Mouse (Mus musculus) ES-E14 (cell line): ENCODE data around the gene Ankrd6. TPM values are rescaled to one million over a fixed set of nuclear protein-coding genes. Genes with fewer than 3 reads are reported as not detected.
A peak's percentile ranks its signal among the peaks of the same experiment; 100 is the strongest.

ENCODE experiments used
- DNase-seq: peaks from one replicate; pipeline ENCODE4 v3.0.0-alpha.2; 2013; ENCODE audit warnings: low read depth, low spot score
- H3K27ac ChIP-seq: 2 replicates; pipeline ENCODE4 v1.5.1; 2012; ENCODE audit warnings: low read depth, mild to moderate bottlenecking, low read length, moderate library complexity, mixed read lengths; ENCODE audit not compliant: poor library complexity, insufficient read depth, severe bottlenecking
- H3K36me3 ChIP-seq: 2 replicates; pipeline ENCODE4 v1.6.1; 2012; ENCODE audit warnings: mild to moderate bottlenecking, low read length, moderate library complexity, mixed read lengths; ENCODE audit not compliant: control insufficient read depth, poor library complexity, insufficient read depth, severe bottlenecking
- H3K4me1 ChIP-seq, 2 experiments: fragments of 150-350 bp in 1 of 2; sonication (generic) in 1 of 2; 2 replicates each; pipeline ENCODE4 v1.6.1; 2012; ENCODE audit warnings: low read length in 2 of 2, mild to moderate bottlenecking in 1 of 2, mixed read lengths in 1 of 2; ENCODE audit not compliant: control insufficient read depth in 2 of 2, insufficient read depth in 2 of 2, poor library complexity in 1 of 2
- H3K4me3 ChIP-seq, 2 experiments: fragments of 150-350 bp in 1 of 2; sonication (generic) in 1 of 2; 2 replicates each; pipeline ENCODE4 v1.5.1; 2012; ENCODE audit warnings: low read length in 2 of 2, low read depth in 1 of 2, mild to moderate bottlenecking in 1 of 2, mixed read lengths in 1 of 2; ENCODE audit not compliant: insufficient read depth in 1 of 2, poor library complexity in 1 of 2, severe bottlenecking in 1 of 2
- H3K9ac ChIP-seq: 2 replicates; pipeline ENCODE4 v1.6.1; 2012; ENCODE audit warnings: low read depth, mild to moderate bottlenecking, low read length, mixed read lengths; ENCODE audit not compliant: poor library complexity, insufficient read depth, severe bottlenecking
- H3K9me3 ChIP-seq: fragments of 150-350 bp; sonication (generic); 2 replicates; pipeline ENCODE4 v1.6.1; 2012; ENCODE audit warnings: low read depth, mild to moderate bottlenecking, low read length; ENCODE audit not compliant: control insufficient read depth, insufficient read depth
- CHD2 ChIP-seq: IDR thresholded peaks from 2 replicates; pipeline ENCODE4 v1.6.1; 2014; ENCODE audit warnings: mild to moderate bottlenecking, low read depth, low read length, inconsistent platforms
- HCFC1 ChIP-seq: IDR thresholded peaks from 2 replicates; pipeline ENCODE4 v1.6.1; 2012; ENCODE audit warnings: low read length, inconsistent platforms, borderline replicate concordance; ENCODE audit not compliant: insufficient read depth
- MAFK ChIP-seq: IDR thresholded peaks from 2 replicates; pipeline ENCODE4 v1.6.1; 2014; ENCODE audit warnings: mild to moderate bottlenecking, low read depth, low read length, inconsistent platforms; ENCODE audit not compliant: insufficient read depth
- ZC3H11A ChIP-seq: IDR thresholded peaks from 2 replicates; pipeline ENCODE4 v1.6.1; 2012; ENCODE audit warnings: low read depth, mild to moderate bottlenecking, inconsistent platforms, low read length, borderline replicate concordance
- ZNF384 ChIP-seq: IDR thresholded peaks from 2 replicates; pipeline ENCODE4 v1.6.1; 2012; ENCODE audit warnings: low read depth, low read length, inconsistent platforms
- in situ Hi-C, 2 experiments: fragments of 600-800 bp; cut with MboI; formaldehyde crosslinking; loops; one replicate each; pipeline ENCODE4 v1.15.1; 2025; ENCODE audit warnings: low sequenced_read_pairs in 2 of 2, inconsistent platforms in 1 of 2; ENCODE audit not compliant: unreplicated experiment in 2 of 2
- total RNA-seq: library from RNA; depleted of rRNA; stranded (reverse); fragments of 300-350 nt; gene quantifications from 2 replicates; pipeline ENCODE4 v1.2.3, GENCODE M21; 2012

Ankrd6 gene
- total RNA-seq, 1 experiment, result 7.8 TPM

- in situ Hi-C loops, result loop anchor here in 1 of 2 experiments (25.0 kb wide), 1 partner anchor 88 kb away; no protein-coding TSS in a partner anchor
- Histone ChIP-seq H3K9ac (no peak overlapping the region), H3K36me3 (no peaks in the 10 kb centered on the region; the same call in 1 of the 2 replicates), H3K27ac (no peak overlapping the region), H3K4me1 (no peaks in the 10 kb centered on the region), H3K9me3 (no peaks in the 10 kb centered on the region), H3K4me3 (no peak overlapping the region)
- no peak for DNase-seq
- TF ChIP-seq MAFK (no peak), ZNF384 (no peak), ZC3H11A (no peak), CHD2 (no peak), HCFC1 (no peak)
Observed at GRCm38 (mm10) chr4:32824254-32824653, 126.4 kb downstream of the Ankrd6 start.

- H3K9ac ChIP-seq, result no peak overlapping the region
- in situ Hi-C loops, result loop anchor here in 1 of 2 experiments (25.0 kb wide), 1 partner anchor 92 kb away; no protein-coding TSS in a partner anchor
- no peak for DNase-seq
Observed at GRCm38 (mm10) chr4:32820676-32821075, 130.0 kb downstream of the Ankrd6 start.

GRCm38 (mm10) chr4:32817478-32817877 is 133.2 kb downstream of the Ankrd6 start:
- Histone ChIP-seq H3K27ac (no peak overlapping the region), H3K4me3 (no peak overlapping the region), H3K9me3 (no peaks in the 10 kb centered on the region), H3K36me3 (peaks cover 3% of the 10 kb centered on the region), H3K9ac (no peak overlapping the region), H3K4me1 (peaks cover 0 to 3% of the 10 kb centered on the region in 2 experiments; a peak in 1 of 4 replicates)
- TF ChIP-seq MAFK (no peak), ZNF384 (no peak), HCFC1 (no peak), CHD2 (no peak), ZC3H11A (no peak)
- DNase-seq, result no peak
- in situ Hi-C loops, result loop anchor here in 1 of 2 experiments (25.0 kb wide), 1 partner anchor 95 kb away; no protein-coding TSS in a partner anchor

More at GRCm38 (mm10) chr4:32820676-32821075, 130.0 kb downstream of the Ankrd6 start:
- TF ChIP-seq MAFK (no peak), ZC3H11A (no peak), HCFC1 (no peak), CHD2 (no peak), ZNF384 (no peak)
- no peak overlapping the region for H3K27ac ChIP-seq
- H3K9me3 ChIP-seq, result no peaks in the 10 kb centered on the region
- H3K4me1 ChIP-seq, result peaks cover 0 to 3% of the 10 kb centered on the region in 2 experiments; a peak in 1 of 4 replicates
- no peak overlapping the region for H3K4me3 ChIP-seq
- H3K36me3 ChIP-seq, result peaks cover 3% of the 10 kb centered on the region

- TF ChIP-seq MAFK (no peak), CHD2 (no peak), ZC3H11A (no peak), HCFC1 (no peak)
- Histone ChIP-seq H3K27ac (peak overlapping the region; percentile 74; the same call in 1 of the 2 replicates), H3K9ac (peak overlapping the region; percentile 73), H3K9me3 (no peaks in the 10 kb centered on the region), H3K4me1 (no peaks in the 10 kb centered on the region), H3K4me3 (peak overlapping the region; percentile 73 to 93), H3K36me3 (peaks cover under 1% of the 10 kb centered on the region; the same call in 1 of the 2 replicates)
- DNase-seq, result peak; percentile 25
- in situ Hi-C loops, result loop anchor here in 1 of 2 experiments (25.0 kb wide), 1 partner anchor 112 kb away; no protein-coding TSS in a partner anchor
Observed at GRCm38 (mm10) chr4:32800577-32801170, 150.0 kb downstream of the Ankrd6 start.
